Mouse (Mus musculus): ENCODE measurements around the gene Pus10. TPM values are rescaled to one million over a fixed set of nuclear protein-coding genes. Genes with fewer than 3 reads are reported as not detected.

Pus10 gene
- total RNA-seq, 2 experiments from 2014 or later: 8.8 to 11.0 TPM

GRCm38 (mm10) chr11:23695847-23696246 is 30.4 kb downstream of the Pus10 start:
- DNase-seq: no peak

GRCm38 (mm10) chr11:23698526-23698925 is 33.1 kb downstream of the Pus10 start:
- DNase-seq: no peak

- no peak for DNase-seq
These were observed 34.1 kb downstream of the Pus10 start for GRCm38 (mm10) chr11:23699414-23700095.

GRCm38 (mm10) chr11:23701831-23702230 is 36.4 kb downstream of the Pus10 start:
- DNase-seq: no peak

GRCm38 (mm10) chr11:23704604-23705294 is 39.3 kb downstream of the Pus10 start:
- no peak for DNase-seq

- no peak for DNase-seq
These were observed 46.8 kb downstream of the Pus10 start for GRCm38 (mm10) chr11:23712299-23712698.

GRCm38 (mm10) chr11:23718856-23719255 is 53.4 kb downstream of the Pus10 start:
- DNase-seq: no peak

DNA sequence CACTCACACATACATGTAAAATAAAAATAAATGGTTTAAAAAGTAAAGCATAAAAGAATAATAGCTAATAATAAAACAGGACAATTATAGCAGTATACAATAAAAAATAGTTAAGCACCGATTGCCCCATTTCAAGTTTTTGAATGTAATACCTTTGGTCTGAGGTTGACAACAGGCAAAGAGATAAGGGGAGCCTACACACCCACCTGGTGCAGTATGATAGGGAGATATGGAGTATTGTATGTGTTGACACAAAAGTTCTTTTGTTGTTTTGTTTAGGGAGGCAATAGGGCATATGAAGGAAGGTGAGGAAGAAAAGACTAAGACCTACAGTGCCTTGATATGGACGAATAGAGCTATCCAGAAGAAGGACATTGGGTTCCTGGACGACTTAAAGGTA is 54.4 kb downstream of the Pus10 start:
- DNase-seq: no peak

GRCm38 (mm10) chr11:23722326-23722725 is 56.9 kb downstream of the Pus10 start:
- DNase-seq: no peak

DNA sequence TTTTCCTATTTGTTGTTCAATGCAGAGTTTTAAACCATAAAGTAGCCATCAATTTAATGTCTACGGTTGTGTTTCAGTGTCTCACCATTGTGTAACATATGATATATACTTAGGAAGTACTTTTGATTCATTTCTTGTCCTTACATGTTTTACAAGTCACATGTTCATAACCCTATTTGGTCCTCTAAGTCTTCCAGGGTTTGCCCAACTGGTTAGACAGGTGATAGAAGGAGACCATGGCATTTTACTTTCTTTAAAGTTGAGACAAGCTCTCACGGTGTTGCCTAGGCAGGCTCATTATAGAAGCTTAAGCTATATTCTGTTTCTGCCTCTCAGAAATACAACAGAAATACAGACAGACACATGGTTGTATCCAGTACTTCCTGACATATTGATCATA is 60.4 kb downstream of the Pus10 start:
- no peak for DNase-seq

- DNase-seq: no peak
These were observed 61.0 kb downstream of the Pus10 start for GRCm38 (mm10) chr11:23726441-23726840.

DNA sequence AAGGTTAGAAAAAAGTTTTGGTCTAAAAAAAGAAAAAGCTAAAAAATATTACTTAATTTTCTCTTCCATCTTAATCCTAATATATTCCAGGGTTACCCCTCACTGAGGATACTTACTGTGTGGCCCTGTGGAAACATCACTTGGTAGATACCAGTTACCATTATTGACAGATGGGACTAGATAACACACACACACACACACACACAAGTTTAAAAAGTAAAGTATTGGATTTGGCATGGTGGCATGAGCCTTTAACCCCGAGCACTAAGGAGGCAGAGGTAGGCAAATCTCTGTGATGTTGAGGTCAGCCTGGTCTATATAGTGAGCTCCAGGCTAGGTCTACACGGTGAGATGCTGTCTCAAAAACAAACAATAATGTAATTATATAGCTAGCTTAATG is 62.7 kb downstream of the Pus10 start:
- no peak for DNase-seq

GRCm38 (mm10) chr11:23730120-23730519 is 64.6 kb downstream of the Pus10 start:
- no peak for DNase-seq

- no peak for DNase-seq
These were observed 67.4 kb downstream of the Pus10 start for GRCm38 (mm10) chr11:23732840-23733239.

- DNase-seq: no peak
These were observed 69.3 kb downstream of the Pus10 start for GRCm38 (mm10) chr11:23734749-23735286.

DNA sequence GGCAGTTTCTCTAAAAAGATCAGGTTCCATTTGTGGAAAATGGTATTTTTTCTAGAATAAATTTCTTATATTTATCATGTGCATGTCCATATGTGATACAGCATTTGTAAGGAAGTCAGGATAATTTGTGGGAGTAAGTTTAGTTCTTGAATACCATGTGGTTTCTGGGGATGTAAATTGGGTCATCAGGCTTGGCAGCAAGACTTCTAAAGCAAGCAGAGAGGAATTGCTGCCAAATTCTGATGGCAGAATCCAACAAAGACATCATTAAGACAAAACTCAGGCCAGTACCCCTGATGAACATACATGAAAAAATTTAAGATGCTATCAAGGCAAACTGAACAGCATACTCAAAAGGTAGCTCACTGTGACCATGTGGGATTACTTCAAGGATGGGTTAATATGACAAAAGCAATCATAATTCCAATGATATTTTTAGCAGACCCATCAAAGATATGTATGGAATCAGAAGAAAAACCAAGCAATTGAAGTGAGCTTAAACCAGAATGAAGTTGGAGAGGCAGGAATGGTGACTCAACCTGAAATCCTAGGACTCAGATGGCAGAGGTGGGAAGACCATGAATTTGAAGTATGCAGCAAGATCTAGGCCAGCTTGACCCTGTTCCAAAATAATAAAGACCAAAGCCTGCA is 70.5 kb downstream of the Pus10 start:
- peak in 1 of 2 experiments; percentile 12 for DNase-seq

DNA sequence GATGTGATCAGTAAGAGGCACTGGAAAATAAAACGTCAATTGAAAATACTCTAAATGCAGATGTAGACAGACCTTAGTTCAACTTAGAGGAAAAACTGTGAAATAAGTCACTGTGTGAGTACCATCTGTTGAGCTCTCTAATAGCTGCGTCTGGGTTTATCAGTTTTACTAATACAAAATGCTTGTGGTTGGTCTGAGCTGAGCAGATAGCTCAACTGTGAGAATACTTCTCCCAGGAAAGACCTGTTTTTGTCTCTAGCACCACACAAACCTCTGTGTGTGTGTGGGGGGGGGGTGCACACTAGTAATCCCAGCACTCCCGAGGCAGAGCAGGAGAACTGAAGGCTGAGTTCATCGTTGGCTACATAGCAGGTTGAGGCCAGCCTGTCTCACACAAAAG is 75.4 kb downstream of the Pus10 start:
- no peak for DNase-seq

DNA sequence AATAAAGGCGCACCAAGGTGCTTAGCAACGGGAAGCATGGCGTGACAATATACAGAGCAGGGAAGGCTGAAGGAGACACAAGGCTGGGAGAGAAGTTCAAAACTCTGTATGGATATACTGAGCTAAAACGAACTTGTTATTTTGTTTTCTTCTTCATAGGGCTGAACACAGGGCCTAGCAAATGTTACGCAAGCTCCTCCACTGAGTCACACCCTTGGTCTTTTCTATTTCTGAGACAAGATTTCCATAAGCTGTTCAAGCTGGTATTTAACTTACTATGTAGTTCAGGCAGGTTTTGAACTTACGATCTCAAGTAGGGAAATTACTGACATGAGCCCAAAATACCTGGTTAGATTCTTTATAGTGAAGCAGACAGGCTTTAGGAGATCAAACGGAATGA is 75.9 kb downstream of the Pus10 start:
- DNase-seq: no peak

GRCm38 (mm10) chr11:23744352-23744751 is 78.9 kb downstream of the Pus10 start:
- DNase-seq: no peak

- DNase-seq: no peak
These were observed 80.6 kb downstream of the Pus10 start for GRCm38 (mm10) chr11:23746102-23746501.

DNA sequence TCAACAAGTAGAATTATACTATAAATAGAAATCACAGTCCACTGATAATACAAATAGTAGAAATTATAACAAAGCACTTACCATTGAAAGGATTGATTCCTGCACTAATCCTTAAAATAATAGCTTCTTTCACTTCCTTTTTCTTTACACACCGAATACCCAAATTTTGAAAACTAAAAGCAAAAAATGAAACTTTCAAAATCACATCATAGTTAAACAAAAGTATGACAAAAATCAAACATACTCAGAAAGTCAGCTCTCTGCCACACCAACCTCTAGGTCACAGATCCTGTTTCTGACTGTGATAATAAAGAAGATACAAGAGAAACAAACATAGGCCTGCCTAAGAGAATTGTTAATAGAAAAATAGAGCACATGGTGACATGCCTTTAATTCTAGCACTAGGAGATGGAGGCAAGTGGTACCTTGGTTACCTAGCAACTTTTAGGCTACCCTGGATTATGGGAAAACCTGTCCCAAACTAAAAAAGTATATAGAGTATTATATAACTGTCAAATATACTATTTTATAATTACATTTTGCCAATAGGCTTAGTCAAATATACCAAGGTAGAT is 87.7 kb downstream of the Pus10 start:
- DNase-seq: no peak

DNA sequence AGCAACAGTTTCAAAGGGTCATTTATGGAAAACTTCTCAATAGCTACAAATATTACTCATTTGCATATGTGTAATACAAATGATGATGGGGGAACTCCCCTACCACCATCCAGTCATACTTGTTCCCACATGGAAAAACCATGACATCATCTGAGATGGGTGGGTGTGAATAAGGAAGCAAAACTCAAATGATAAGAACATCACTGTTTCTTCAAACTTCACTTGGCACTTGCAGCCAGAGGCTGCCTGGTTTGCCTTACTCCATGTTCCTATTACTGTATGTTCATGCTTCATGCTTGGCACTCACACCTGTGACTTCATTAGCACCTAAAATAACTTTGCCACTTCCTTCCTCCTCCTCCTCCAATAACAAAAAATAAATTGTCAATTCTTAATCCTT is 88.9 kb downstream of the Pus10 start:
- DNase-seq: no peak

GRCm38 (mm10) chr11:23758218-23758617 is 92.7 kb downstream of the Pus10 start:
- DNase-seq: no peak

Data from heart, adult 18-20 months (tissue).